Mouse (Mus musculus): ENCODE data around the gene Mfsd14a.

DNA sequence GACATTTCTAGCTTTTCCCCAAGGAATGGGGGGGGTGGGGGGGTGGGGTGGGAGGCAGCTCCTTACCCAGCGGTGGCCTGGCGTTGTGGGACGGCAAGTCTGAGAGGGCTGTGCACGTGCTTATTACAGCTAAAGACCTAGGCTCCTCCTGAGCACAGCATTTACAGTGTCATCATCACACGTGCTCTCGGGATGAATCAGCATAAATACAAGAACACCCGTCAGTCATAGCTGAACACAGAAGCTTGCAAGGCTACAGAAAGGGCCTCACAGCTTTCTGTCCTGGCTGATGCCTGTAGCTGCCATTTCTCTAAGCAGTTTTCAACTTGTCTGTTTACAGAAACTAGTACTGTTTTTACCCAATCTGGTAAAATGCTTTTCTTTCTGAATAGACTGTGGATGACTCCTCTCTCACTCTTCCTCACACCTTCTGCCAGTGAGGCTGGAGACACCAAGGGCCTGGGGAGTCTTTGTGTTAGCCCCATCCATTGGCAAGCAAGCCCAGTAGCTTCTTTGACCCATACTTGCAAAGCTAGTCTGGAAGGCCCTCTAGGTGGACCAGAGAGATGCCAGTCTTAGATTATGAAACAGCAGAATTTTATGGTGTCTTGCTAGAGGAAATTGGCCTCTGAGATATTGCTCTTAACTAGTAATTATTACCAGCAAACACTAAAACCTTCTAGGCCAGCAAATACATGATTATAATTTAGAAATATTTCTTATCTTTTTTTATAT, 41.7 kb downstream of the Mfsd14a start:
- TF ChIP-seq HCFC1 (IDR thresholded peaks at IDR 0.05; ENCODE audit: borderline replicate concordance, insufficient read depth, low read length) (no peak), ZNF384 (IDR thresholded peaks at IDR 0.05; ENCODE audit: low read depth, low read length) (no peak)
